Mouse (Mus musculus): ENCODE measurements around the gene Gm6899. TPM values are rescaled to one million over a fixed set of nuclear protein-coding genes. Genes with fewer than 3 reads are reported as not detected.

Gene Gm6899
- total RNA-seq (2021): not detected in 2 replicates
- long read RNA-seq, experiment 1: 0 reads
- long read RNA-seq, experiment 2: 0 reads

GRCm38 (mm10) chr11:26593061-26594059 is at the start of gene Gm6899, which contains the start of gene Vrk2:
TSS of gene Gm6899 (plus strand) at chr11:26593241.
TSS of gene Vrk2 (minus strand) at chr11:26593999.
- DNase-seq: peak; percentile 92

- no peak for DNase-seq
These were observed 41.5 kb upstream of the Gm6899 start for GRCm38 (mm10) chr11:26551551-26551950.

GRCm38 (mm10) chr11:26585409-26586366 is 7.4 kb upstream of the Gm6899 start:
- no peak for DNase-seq

GRCm38 (mm10) chr11:26586367-26587183 is 6.5 kb upstream of the Gm6899 start:
- no peak for DNase-seq

- no peak for DNase-seq
These were observed 5.9 kb upstream of the Gm6899 start for GRCm38 (mm10) chr11:26587184-26587524.

- DNase-seq: no peak
These were observed 517 bp upstream of the Gm6899 start for GRCm38 (mm10) chr11:26592395-26593053.

- no peak for DNase-seq
These were observed 1.4 kb downstream of the Gm6899 start for GRCm38 (mm10) chr11:26594487-26594886.

GRCm38 (mm10) chr11:26596186-26596585 is 3.1 kb downstream of the Gm6899 start:
- DNase-seq: no peak

- DNase-seq: no peak
These were observed 4.1 kb downstream of the Gm6899 start for GRCm38 (mm10) chr11:26597145-26597544.

- DNase-seq: no peak
These were observed 4.7 kb downstream of the Gm6899 start for GRCm38 (mm10) chr11:26597761-26598160.

GRCm38 (mm10) chr11:26598876-26599275 is 5.8 kb downstream of the Gm6899 start:
- DNase-seq: no peak

GRCm38 (mm10) chr11:26600692-26601091 is 7.7 kb downstream of the Gm6899 start:
- no peak for DNase-seq

- DNase-seq: no peak
These were observed 8.6 kb downstream of the Gm6899 start for GRCm38 (mm10) chr11:26601571-26602175.

- DNase-seq: no peak
These were observed 11.1 kb downstream of the Gm6899 start for GRCm38 (mm10) chr11:26604061-26604655.

- no peak for DNase-seq
These were observed 15.8 kb downstream of the Gm6899 start for GRCm38 (mm10) chr11:26608795-26609194.

GRCm38 (mm10) chr11:26618475-26619223 is 25.6 kb downstream of the Gm6899 start:
- DNase-seq: no peak

- DNase-seq: no peak
These were observed 29.7 kb downstream of the Gm6899 start for GRCm38 (mm10) chr11:26622727-26623126.

GRCm38 (mm10) chr11:26636239-26636638 is 43.2 kb downstream of the Gm6899 start:
- DNase-seq: no peak

GRCm38 (mm10) chr11:26640314-26640785 is 47.3 kb downstream of the Gm6899 start:
- no peak for DNase-seq
